Mouse (Mus musculus) CH12.LX (cell line): Measurements from ENCODE around the gene Ccdc127. TPM values are rescaled to one million over a fixed set of nuclear protein-coding genes. Genes with fewer than 3 reads are reported as not detected.

Experiments used
- DNase-seq: peaks from one replicate; pipeline ENCODE4 v3.0.0-alpha.2; 2013; ENCODE audit errors: extremely low read depth
- H3K27ac ChIP-seq: 2 replicates; pipeline ENCODE4 v1.5.1; 2012; ENCODE audit warnings: low read depth, mild to moderate bottlenecking, control low read depth, moderate library complexity; ENCODE audit not compliant: insufficient read depth
- H3K27me3 ChIP-seq: replicated peaks from 2 replicates; pipeline ENCODE3; 2012; ENCODE audit warnings: inconsistent platforms
- H3K36me3 ChIP-seq, 2 experiments: replicated peaks in 1 of 2; 2 replicates each; pipeline versions ENCODE3 to v1.6.1; 2012; ENCODE audit warnings: inconsistent platforms in 1 of 2, low read length in 1 of 2, mild to moderate bottlenecking in 1 of 2, mixed read lengths in 1 of 2, moderate library complexity in 1 of 2; ENCODE audit not compliant: control insufficient read depth in 1 of 2, insufficient read depth in 1 of 2
- H3K4me1 ChIP-seq, 2 experiments: 2 replicates each; pipeline ENCODE4 v1.6.1; 2012; ENCODE audit warnings: inconsistent platforms in 1 of 2, moderate library complexity in 1 of 2; ENCODE audit not compliant: insufficient read depth in 2 of 2, control insufficient read depth in 1 of 2
- H3K4me2 ChIP-seq: 2 replicates; pipeline ENCODE4 v1.6.1; 2012; ENCODE audit warnings: low read depth, mild to moderate bottlenecking, control low read depth; ENCODE audit not compliant: poor library complexity, insufficient read depth, severe bottlenecking
- H3K4me3 ChIP-seq, 3 experiments: fragments of 150-350 bp in 1 of 3; sonication (generic) in 1 of 3; replicated peaks in 1 of 3; 2 replicates each; pipeline versions ENCODE3 to v1.5.1; 2011 to 2012; ENCODE audit warnings: low read depth in 2 of 3, low read length in 2 of 3, mild to moderate bottlenecking in 2 of 3, moderate library complexity in 2 of 3, control low read depth in 1 of 3, improper control_type of control experiment in 1 of 3, inconsistent platforms in 1 of 3, mixed read lengths in 1 of 3; ENCODE audit not compliant: poor library complexity in 1 of 3
- H3K79me2 ChIP-seq: replicated peaks from 2 replicates; pipeline ENCODE4 v1.6.1; 2012; ENCODE audit warnings: mild to moderate bottlenecking, moderate library complexity; ENCODE audit not compliant: control insufficient read depth, poor library complexity, insufficient read depth, severe bottlenecking; ENCODE audit errors: extremely low read depth
- H3K9ac ChIP-seq: 2 replicates; pipeline ENCODE4 v1.6.1; 2012; ENCODE audit warnings: low read depth, mild to moderate bottlenecking, control low read depth, moderate library complexity; ENCODE audit not compliant: insufficient read depth
- H3K9me3 ChIP-seq: replicated peaks from 2 replicates; pipeline ENCODE3; 2012; ENCODE audit warnings: low read length, inconsistent platforms, mixed read lengths
- CTCF ChIP-seq, 2 experiments: IDR thresholded peaks in 1 of 2; conservative IDR thresholded peaks in 1 of 2; 2 replicates each; pipeline ENCODE4 v1.5.1; 2011 to 2012; ENCODE audit warnings: low read depth in 2 of 2, low read length in 2 of 2, improper control_type of control experiment in 1 of 2, inconsistent platforms in 1 of 2, mild to moderate bottlenecking in 1 of 2, moderate library complexity in 1 of 2
- E2F4 ChIP-seq: IDR thresholded peaks from 2 replicates; pipeline ENCODE4 v1.6.1; 2011; ENCODE audit warnings: low read depth, low read length, improper control_type of control experiment; ENCODE audit not compliant: insufficient replicate concordance
- ELF1 ChIP-seq: IDR thresholded peaks from 2 replicates; pipeline ENCODE4 v1.6.1; 2014; ENCODE audit warnings: low read depth, mild to moderate bottlenecking, inconsistent platforms, low read length, improper control_type of control experiment
- EP300 ChIP-seq: IDR thresholded peaks from 2 replicates; pipeline ENCODE4 v1.6.1; 2011; ENCODE audit warnings: low read length, improper control_type of control experiment
- ETS1 ChIP-seq: conservative IDR thresholded peaks from 2 replicates; pipeline ENCODE4 v1.6.1; 2012; ENCODE audit warnings: low read depth, mild to moderate bottlenecking, inconsistent platforms, low read length, improper control_type of control experiment, moderate library complexity
- JUN ChIP-seq: IDR thresholded peaks from 2 replicates; pipeline ENCODE4 v1.6.1; 2011; ENCODE audit warnings: low read depth, mild to moderate bottlenecking, low read length, improper control_type of control experiment, moderate library complexity; ENCODE audit not compliant: insufficient read depth
- MAZ ChIP-seq: IDR thresholded peaks from 2 replicates; pipeline ENCODE4 v1.6.1; 2012; ENCODE audit warnings: low read depth, mild to moderate bottlenecking, inconsistent platforms, low read length, improper control_type of control experiment, moderate library complexity
- NELFE ChIP-seq: IDR thresholded peaks from 2 replicates; pipeline ENCODE4 v1.6.1; 2011; ENCODE audit warnings: low read depth, low read length, improper control_type of control experiment
- PAX5 ChIP-seq: IDR thresholded peaks from 2 replicates; pipeline ENCODE4 v1.6.1; 2012; ENCODE audit warnings: low read length, inconsistent platforms, mixed read lengths
- POLR2AphosphoS2 ChIP-seq: IDR thresholded peaks from 2 replicates; pipeline ENCODE4 v1.6.1; 2011; ENCODE audit warnings: low read depth, low read length, improper control_type of control experiment
- RAD21 ChIP-seq: IDR thresholded peaks from 2 replicates; pipeline ENCODE4 v1.6.1; 2011; ENCODE audit warnings: low read depth, mild to moderate bottlenecking, low read length, improper control_type of control experiment, moderate library complexity
- RCOR1 ChIP-seq: conservative IDR thresholded peaks from 2 replicates; pipeline ENCODE4 v1.6.1; 2012; ENCODE audit warnings: low read depth, mild to moderate bottlenecking, inconsistent platforms, low read length, improper control_type of control experiment
- SIN3A ChIP-seq: IDR thresholded peaks from 2 replicates; pipeline ENCODE4 v1.6.1; 2012; ENCODE audit warnings: low read length, improper control_type of control experiment, inconsistent platforms
- SMC3 ChIP-seq: IDR thresholded peaks from 2 replicates; pipeline ENCODE4 v1.6.1; 2011; ENCODE audit warnings: low read depth, low read length, improper control_type of control experiment
- TCF12 ChIP-seq: IDR thresholded peaks from 2 replicates; pipeline ENCODE4 v1.6.1; 2014; ENCODE audit warnings: low read depth, mild to moderate bottlenecking, inconsistent platforms, low read length, improper control_type of control experiment
- ZC3H11A ChIP-seq: IDR thresholded peaks from 2 replicates; pipeline ENCODE4 v1.6.1; 2012; ENCODE audit warnings: low read depth, mild to moderate bottlenecking, inconsistent platforms, low read length, improper control_type of control experiment
- ZMIZ1 ChIP-seq: IDR thresholded peaks from 2 replicates; pipeline ENCODE4 v1.6.1; 2012; ENCODE audit warnings: low read depth, mild to moderate bottlenecking, inconsistent platforms, low read length, improper control_type of control experiment
- ZNF384 ChIP-seq: IDR thresholded peaks from 2 replicates; pipeline ENCODE4 v1.6.1; 2012; ENCODE audit warnings: low read depth, low read length, improper control_type of control experiment, inconsistent platforms
- dilution Hi-C: fragments of 300-500 bp; cut with MboI; formaldehyde crosslinking; loops from 2 replicates; pipeline ENCODE4 v1.14.3; 2020; ENCODE audit warnings: low sequenced_read_pairs; ENCODE audit not compliant: extremely low pct_unique_long_range_greater_than_20kb, extremely low pct_ligation_motif_present
- in situ Hi-C: fragments of 300-500 bp; cut with MboI; formaldehyde crosslinking; loops from 3 replicates; pipeline ENCODE4 v1.14.3; 2019; ENCODE audit warnings: low sequenced_read_pairs, low pct_ligation_motif_present, low pct_unique_long_range_greater_than_20kb, mixed read lengths
- polyA plus RNA-seq: library from polyadenylated mRNA; unstranded; fragments of >175 nt; gene quantifications from 2 replicates; pipeline ENCODE4 v1.2.1, GENCODE M21; 2012; ENCODE audit warnings: low read depth; ENCODE audit not compliant: insufficient read length
- total RNA-seq, 2 experiments: library from RNA; depleted of rRNA; stranded (reverse); fragments of 300-350 nt in 1 of 2; fragments of >200 nt in 1 of 2; gene quantifications; 2 replicates each; pipeline ENCODE4 v1.2.3; 2012 to 2014

Gene Ccdc127
- total and polyA plus RNA-seq, 3 experiments: 40.8 to 57.5 (median 45.3) TPM

DNA sequence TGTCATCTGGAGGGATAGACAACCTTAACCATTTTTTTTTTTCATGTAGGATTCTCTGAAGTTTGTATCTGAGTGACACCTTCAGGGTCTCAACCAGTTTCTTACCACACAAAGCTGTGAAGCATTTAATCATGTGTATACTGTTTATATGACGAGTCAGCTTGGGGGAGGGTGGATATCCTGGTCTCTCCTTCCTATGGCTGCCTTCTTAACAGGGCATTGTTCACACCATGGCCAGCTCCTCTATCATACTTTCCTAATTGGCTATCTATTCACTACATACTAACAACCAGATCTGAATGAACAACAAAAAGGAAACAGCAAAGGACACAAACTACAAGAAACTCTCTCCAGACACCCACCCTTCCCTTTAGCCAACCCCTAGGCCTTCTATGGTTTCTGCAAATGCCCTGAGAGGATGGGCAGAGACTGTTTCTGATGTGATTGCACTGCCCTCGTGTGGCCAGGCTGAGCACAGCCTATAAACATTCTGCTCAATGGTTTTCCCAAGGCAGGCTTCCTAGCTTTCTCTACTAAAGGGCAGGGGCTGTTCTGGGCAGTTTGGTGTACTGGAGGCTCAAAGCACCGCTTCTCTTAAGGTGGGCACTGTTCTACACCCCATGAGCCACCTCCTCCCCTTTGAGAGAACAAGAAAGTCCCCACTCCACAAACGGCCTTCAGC, 49.0 kb upstream of the Ccdc127 start:
- H3K9ac ChIP-seq: no peak overlapping the region
- in situ Hi-C loops: loop anchor here (5.0 to 10.0 kb wide), 2 partner anchors 109 to 346 kb away; no protein-coding TSS in a partner anchor
- H3K36me3 ChIP-seq: peaks cover 40 to 49% of the 10 kb centered on the region in 2 experiments
- dilution Hi-C loops: no loop called here
- no peaks in the 10 kb centered on the region for H3K27me3 ChIP-seq
- TF ChIP-seq RAD21 (peak; percentile 84), ZC3H11A (peak; percentile 53; the same call in 1 of the 2 replicates), JUN (no peak), ZNF384 (no peak), CTCF (conservative IDR thresholded peaks at IDR 0.05 in 1 of 2, IDR thresholded peaks at IDR 0.05 in 1 of 2; ENCODE audit: low read depth in 2 of 2, low read length in 2 of 2) (peak; percentile 58 to 91), PAX5 (no peak), E2F4 (no peak), SMC3 (peak; percentile 86), SIN3A (peak; percentile 23; the same call in 1 of the 2 replicates), ELF1 (0 out of 2 replicates have a peak, but pooled peaks have one; percentile 9), MAZ (no peak), EP300 (no peak), NELFE (0 out of 2 replicates have a peak, but pooled peaks have one; percentile 30), ETS1 (no peak), RCOR1 (no peak), TCF12 (0 out of 2 replicates have a peak, but pooled peaks have one; percentile 28)
- no peaks in the 10 kb centered on the region for H3K79me2 ChIP-seq
- no peak overlapping the region for H3K4me2 ChIP-seq
- DNase-seq: peak; percentile 62
- peaks cover 0 to 3% of the 10 kb centered on the region in 2 experiments; a peak in 1 of 4 replicates for H3K4me1 ChIP-seq
- no peaks in the 10 kb centered on the region for H3K9me3 ChIP-seq
- H3K4me3 ChIP-seq: no peak overlapping the region
- no peak overlapping the region for H3K27ac ChIP-seq

DNA sequence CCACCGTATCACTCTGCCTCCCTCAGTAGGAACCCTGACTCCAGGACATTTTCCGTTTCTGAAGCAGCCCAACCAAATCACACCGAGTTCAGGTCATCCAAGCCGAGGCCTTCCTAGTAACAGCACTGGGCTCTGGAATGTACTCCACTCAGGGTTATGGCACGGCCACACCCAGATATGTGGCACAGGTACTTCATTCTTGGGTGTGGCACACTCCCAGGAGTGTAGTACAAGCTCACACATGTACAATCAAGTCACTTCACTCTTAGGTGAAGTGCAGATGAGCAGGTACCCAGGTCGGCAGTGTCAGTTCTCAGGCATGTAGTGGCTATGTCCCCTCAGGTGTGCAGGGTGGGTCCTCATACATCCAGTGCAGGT, 48.5 kb upstream of the Ccdc127 start:
- TF ChIP-seq ZMIZ1 (no peak), POLR2AphosphoS2 (0 out of 2 replicates have a peak, but pooled peaks have one; percentile 58)
- Histone ChIP-seq H3K27ac (no peak overlapping the region), H3K27me3 (no peaks in the 10 kb centered on the region), H3K36me3 (peaks cover 45 to 54% of the 10 kb centered on the region in 2 experiments), H3K4me1 (peaks cover 0 to 3% of the 10 kb centered on the region in 2 experiments; a peak in 1 of 4 replicates), H3K9me3 (no peaks in the 10 kb centered on the region), H3K9ac (no peak overlapping the region), H3K79me2 (no peaks in the 10 kb centered on the region), H3K4me2 (no peak overlapping the region), H3K4me3 (no peak overlapping the region)
- DNase-seq: no peak
- in situ Hi-C loops: loop anchor here (5.0 to 10.0 kb wide), 2 partner anchors 109 to 347 kb away; no protein-coding TSS in a partner anchor
- dilution Hi-C loops: no loop called here
